Mouse (Mus musculus) leukemia stem cell, adult 10-12 weeks (primary cell): ENCODE data around the gene Vmn2r90. TPM values are rescaled to one million over a fixed set of nuclear protein-coding genes. Genes with fewer than 3 reads are reported as not detected.

Experiments
- polyA plus RNA-seq: library from polyadenylated mRNA; stranded (reverse); fragments of >175 nt; gene quantifications from 2 replicates; pipeline ENCODE4 v1.2.3, GENCODE M21; 2012; ENCODE audit warnings: low replicate concordance

The Vmn2r90 gene
- polyA plus RNA-seq, result 0.09 TPM in 1 of 2 replicates, not detected in the other

GRCm38 (mm10) chr17:17703447-17703846, at the start of gene Vmn2r90:
Gene Vmn2r90, plus strand, starts transcription at chr17:17703747.

Other genes with a start within 250 kb of the Vmn2r90 start
- gene Lnpep, start 78.7 kb upstream of the Vmn2r90 start, polyA plus RNA-seq, result 6.7 and 9.1 TPM in 2 replicates
- 2.0 and 3.0 TPM in 2 replicates for gene Spaca6, start 123.4 kb downstream of the Vmn2r90 start, polyA plus RNA-seq
- gene Has1, start 151.5 kb downstream of the Vmn2r90 start, polyA plus RNA-seq, result 0.16 TPM in 2 replicates
- not detected in 2 replicates for gene Fpr1, start 180.2 kb downstream of the Vmn2r90 start, polyA plus RNA-seq
- 0.63 TPM in 1 of 2 replicates, not detected in the other for gene Fpr2, start 184.1 kb downstream of the Vmn2r90 start, polyA plus RNA-seq
- gene Fpr3, start 184.1 kb downstream of the Vmn2r90 start, polyA plus RNA-seq, result not detected in 2 replicates